Mouse (Mus musculus): ENCODE data around the gene Pomgnt2. TPM values are rescaled to one million over a fixed set of nuclear protein-coding genes. Genes with fewer than 3 reads are reported as not detected.
A peak's percentile ranks its signal among the peaks of the same experiment; 100 is the strongest.

The Pomgnt2 gene
- total RNA-seq, 2 experiments from 2014 or later = 38.6 to 38.8 TPM

DNA sequence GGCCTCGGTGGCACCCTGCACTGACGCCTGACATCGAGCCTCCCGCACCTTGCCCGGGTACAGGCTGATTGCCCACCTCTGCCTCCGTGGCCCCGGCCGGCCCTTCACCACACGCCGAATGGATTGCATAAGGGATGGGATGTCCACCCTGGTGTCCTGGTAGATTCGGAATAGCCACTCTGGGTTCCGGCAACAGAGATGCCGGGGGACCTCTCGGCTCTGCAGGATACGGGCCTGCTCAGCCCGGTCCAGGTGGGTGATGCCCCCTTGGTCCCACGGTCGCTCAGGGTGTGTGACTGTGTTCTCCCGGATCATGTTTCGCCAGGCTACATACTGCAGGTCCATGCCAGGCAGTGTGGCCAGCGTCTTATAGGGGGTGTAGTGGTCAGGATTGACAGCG is 14.7 kb downstream of the Pomgnt2 start:
- intact Hi-C loops (cut with DNase I) = loop anchor here (1.0 to 10.0 kb wide), 2 partner anchors 34 to 137 kb away; no protein-coding TSS in a partner anchor
- no peak for DNase-seq (ENCODE audit: low spot score in 2 of 2)

DNA sequence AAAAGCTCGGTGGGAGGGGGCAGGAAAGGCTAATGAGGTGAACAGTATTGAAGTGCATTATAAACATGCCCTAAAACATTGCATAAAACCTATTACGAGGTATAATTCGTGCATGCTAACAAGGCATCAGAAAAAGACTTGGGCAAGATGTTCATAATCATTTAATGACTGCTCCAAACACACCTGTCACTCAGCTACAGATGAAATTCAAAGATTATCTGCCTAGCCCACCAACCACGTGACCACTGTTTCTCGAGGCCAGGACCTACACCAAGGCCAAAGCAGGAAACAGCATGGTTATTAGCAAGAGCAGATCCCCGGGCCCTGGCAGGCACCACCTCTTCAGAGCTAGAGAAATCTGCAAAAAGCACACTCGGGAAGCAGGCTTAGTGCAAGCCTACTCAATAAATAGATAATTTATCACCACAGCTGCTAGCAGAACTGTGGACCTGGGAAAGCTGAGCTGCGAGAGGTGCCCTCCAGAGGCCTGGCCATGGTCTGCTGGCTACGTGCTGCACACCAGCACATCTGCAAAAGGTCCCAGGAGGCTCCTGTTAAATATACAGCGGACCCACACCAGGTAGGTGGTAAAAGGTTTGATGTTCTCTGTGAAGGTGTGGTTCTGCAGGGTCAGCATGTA is 15.3 kb downstream of the Pomgnt2 start:
- intact Hi-C loops (cut with DNase I) = loop anchor here (1.0 to 10.0 kb wide), 2 partner anchors 33 to 137 kb away; no protein-coding TSS in a partner anchor
- no peak for DNase-seq (ENCODE audit: low spot score in 2 of 2)

GRCm38 (mm10) chr9:121981046-121981445 is 15.9 kb downstream of the Pomgnt2 start:
- no peak for DNase-seq (ENCODE audit: low spot score in 2 of 2)
- intact Hi-C loops (cut with DNase I) = loop anchor here (10.0 kb wide), 1 partner anchor 136 kb away; no protein-coding TSS in a partner anchor

DNA sequence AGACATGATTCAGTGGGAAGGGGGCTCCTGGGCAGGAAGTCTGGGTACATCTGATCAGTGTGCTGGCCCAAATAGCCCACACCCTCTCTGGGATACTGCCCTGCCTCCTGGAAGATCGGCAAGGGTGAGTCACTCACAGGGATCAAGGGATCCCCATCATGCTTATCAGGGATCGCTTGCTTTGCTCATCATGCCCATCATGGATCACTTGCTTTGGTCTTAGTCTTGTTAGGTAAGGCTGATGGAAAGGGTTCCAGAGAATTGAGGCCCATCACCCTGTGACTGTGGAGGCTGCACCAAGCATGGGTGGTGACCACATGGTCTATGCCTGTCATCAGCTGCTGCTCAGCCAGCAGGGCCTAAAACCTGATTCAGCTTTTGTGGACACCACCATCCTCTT is 21.6 kb downstream of the Pomgnt2 start:
- intact Hi-C loops (cut with DNase I) = no loop called here
- no peak for DNase-seq (ENCODE audit: low spot score in 2 of 2)

DNA sequence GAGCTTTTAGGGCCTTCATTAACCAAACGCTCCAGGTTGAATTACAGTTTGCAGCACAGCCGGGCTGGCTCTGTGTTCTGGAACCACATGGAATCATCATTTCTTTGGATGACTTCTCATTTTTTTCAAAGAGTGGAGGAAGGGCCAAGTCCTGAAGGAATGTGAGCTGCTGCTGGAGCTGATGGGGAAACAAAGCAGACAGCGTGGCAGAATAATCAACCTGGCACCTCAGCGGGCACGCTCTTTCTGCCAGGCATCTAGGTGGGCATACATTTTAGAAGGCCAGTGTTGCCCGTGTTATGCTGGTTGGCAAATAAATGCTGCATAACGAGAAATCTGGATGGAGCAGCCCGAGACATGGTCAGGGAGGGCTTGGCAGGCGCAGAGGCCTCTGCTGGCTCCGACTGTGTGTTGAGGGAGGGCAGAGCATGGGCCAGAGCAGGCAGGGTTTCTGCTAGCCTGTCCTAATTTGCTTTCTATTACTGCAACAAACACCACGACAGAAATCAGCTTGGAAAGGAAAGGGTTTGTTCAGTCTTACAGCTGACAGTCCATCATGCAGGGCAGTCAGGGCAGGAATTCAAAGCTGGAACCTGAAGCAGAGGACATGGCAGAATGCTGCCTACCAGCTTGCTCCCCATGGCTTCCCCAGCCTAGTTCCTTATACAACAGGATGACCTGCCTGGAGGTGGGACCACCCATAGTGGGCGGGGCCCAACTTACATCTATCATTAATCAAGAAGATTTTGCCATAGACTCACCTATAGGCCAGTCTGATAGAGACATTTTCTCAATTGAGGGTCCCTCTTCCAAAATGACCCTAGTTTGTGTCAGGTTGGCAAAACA is 22.5 kb downstream of the Pomgnt2 start:
- intact Hi-C loops (cut with DNase I) = no loop called here

GRCm38 (mm10) chr9:121973207-121973606 is 23.7 kb downstream of the Pomgnt2 start:
- intact Hi-C loops (cut with DNase I) = no loop called here

More for the DNA sequence above, 22.5 kb downstream of the Pomgnt2 start:
- no peak for DNase-seq (ENCODE audit: low spot score in 2 of 2)

GRCm38 (mm10) chr9:121969841-121970381 is 27.0 kb downstream of the Pomgnt2 start:
- DNase-seq (ENCODE audit: low spot score in 2 of 2) = no peak
- intact Hi-C loops (cut with DNase I) = no loop called here

More at GRCm38 (mm10) chr9:121973207-121973606, 23.7 kb downstream of the Pomgnt2 start:
- DNase-seq (ENCODE audit: low spot score in 2 of 2) = no peak

GRCm38 (mm10) chr9:121968258-121968657 is 28.7 kb downstream of the Pomgnt2 start:
- intact Hi-C loops (cut with DNase I) = no loop called here
- DNase-seq (ENCODE audit: low spot score in 2 of 2) = no peak

GRCm38 (mm10) chr9:121964941-121965340 is 32.0 kb downstream of the Pomgnt2 start:
- intact Hi-C loops (cut with DNase I) = no loop called here
- DNase-seq (ENCODE audit: low spot score in 2 of 2) = no peak

GRCm38 (mm10) chr9:121959966-121960635 is 36.8 kb downstream of the Pomgnt2 start:
- intact Hi-C loops (cut with DNase I) = no loop called here
- DNase-seq (ENCODE audit: low spot score in 2 of 2) = no peak

GRCm38 (mm10) chr9:121952596-121952995 is 44.3 kb downstream of the Pomgnt2 start:
- intact Hi-C loops (cut with DNase I) = no loop called here
- DNase-seq (ENCODE audit: low spot score in 2 of 2) = no peak

- DNase-seq (ENCODE audit: low spot score in 2 of 2) = no peak
- intact Hi-C loops (cut with DNase I) = no loop called here
Measured at GRCm38 (mm10) chr9:121951114-121951423, 45.8 kb downstream of the Pomgnt2 start.

GRCm38 (mm10) chr9:121950418-121951113 is 46.3 kb downstream of the Pomgnt2 start, which contains the start of gene Fam198a:
Gene Fam198a, plus strand, starts transcription at chr9:121950988.
- intact Hi-C loops (cut with DNase I) = no loop called here
- DNase-seq (ENCODE audit: low spot score in 2 of 2) = peak; percentile 30 to 46

DNA sequence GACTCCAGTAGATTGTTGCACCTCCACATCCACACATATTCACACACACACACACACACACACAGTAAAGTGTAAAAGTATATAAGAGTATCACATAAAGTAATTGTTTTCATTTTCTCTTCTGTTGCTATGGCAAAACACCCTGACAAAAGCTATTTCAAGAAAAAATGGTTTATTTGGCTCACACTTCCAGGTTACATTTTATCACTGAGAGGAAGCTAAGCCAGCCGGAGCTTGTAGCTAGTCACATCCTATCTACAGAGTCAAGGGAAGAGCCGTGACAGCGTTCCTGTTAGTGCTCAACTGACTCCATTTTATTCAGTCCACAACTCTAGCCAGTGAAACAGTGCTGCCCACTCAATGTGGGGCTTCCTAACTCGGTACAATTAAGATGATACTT is 48.5 kb downstream of the Pomgnt2 start:
- intact Hi-C loops (cut with DNase I) = loop anchor here (1.0 kb wide), 1 partner anchor 34 kb away; no protein-coding TSS in a partner anchor
- DNase-seq (ENCODE audit: low spot score in 2 of 2) = peak; percentile 11 to 62

GRCm38 (mm10) chr9:121947784-121948183 is 49.1 kb downstream of the Pomgnt2 start:
- DNase-seq (ENCODE audit: low spot score in 2 of 2) = peak; percentile 81 to 85

DNA sequence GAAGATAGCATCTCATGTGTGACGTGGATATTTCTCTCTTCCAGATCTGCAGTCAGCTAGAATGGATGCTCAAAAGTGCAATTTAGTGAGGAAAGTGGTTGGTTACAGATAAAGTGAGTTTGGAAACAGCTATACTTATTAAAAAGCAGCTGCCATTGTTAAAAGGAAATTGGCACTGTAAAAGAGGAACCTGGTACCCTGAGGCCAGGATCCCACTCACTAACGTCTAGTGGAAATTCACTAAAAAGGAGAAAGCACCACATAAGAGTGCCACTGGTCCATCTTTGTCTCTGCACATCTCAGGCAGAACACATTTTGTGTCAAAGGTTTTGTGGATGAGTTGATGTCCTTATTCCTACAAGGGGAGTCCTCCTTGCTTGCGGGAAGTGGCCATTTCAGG is 53.3 kb downstream of the Pomgnt2 start:
- no peak for DNase-seq (ENCODE audit: low spot score in 2 of 2)
- intact Hi-C loops (cut with DNase I) = no loop called here

More at GRCm38 (mm10) chr9:121947784-121948183, 49.1 kb downstream of the Pomgnt2 start:
- intact Hi-C loops (cut with DNase I) = loop anchor here (1.0 kb wide), 2 partner anchors 35 to 38 kb away; no protein-coding TSS in a partner anchor

DNA sequence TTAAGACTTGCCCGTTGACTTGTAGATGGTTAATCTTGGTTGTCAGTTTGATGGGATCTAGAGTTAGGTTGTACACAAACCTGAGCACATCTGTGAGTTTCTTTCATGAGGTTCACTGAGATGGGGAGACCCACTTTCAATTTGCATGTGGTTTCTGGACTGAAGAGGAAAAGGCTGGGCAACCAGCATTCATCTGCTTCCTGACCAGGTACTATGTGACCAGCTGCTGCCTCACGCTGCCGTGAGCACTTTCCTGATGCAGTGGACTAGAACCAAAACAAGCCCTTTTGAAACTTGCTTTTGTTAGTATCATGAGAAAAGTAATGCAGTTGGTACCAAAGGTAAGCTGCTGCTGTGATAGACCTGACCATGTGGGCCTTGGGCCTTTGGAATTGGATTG is 53.9 kb downstream of the Pomgnt2 start:
- intact Hi-C loops (cut with DNase I) = no loop called here
- DNase-seq (ENCODE audit: low spot score in 2 of 2) = no peak

GRCm38 (mm10) chr9:121937944-121938355 is 59.0 kb downstream of the Pomgnt2 start:
- DNase-seq (ENCODE audit: low spot score in 2 of 2) = no peak
- intact Hi-C loops (cut with DNase I) = no loop called here

DNA sequence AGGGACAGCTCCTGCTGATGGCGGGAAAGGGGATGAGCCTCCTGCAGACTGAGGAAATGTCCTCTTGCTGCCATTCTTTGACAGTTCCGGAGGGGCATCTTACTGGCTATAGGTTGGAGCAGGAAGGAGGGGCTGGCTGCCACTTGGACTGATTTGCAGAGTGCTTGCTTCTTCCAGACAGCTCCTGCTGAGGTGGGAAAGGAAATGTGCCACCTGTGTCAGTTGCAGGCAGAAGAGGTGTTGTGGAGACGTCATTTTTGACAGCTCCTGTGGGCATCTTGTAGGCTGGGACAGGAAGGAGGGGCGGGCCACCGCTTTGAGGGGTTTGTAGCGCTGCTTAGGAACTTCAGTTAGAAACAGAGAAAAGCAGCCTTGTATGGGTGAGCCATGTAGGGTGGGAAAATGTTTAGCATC is 59.5 kb downstream of the Pomgnt2 start:
- intact Hi-C loops (cut with DNase I) = no loop called here
- no peak for DNase-seq (ENCODE audit: low spot score in 2 of 2)
